Mouse (Mus musculus) lung, adult 2 months (tissue): ENCODE measurements around the gene Zranb1.

Experiments used
- CTCF ChIP-seq: fragments of 200-500 bp; IDR thresholded peaks from 2 replicates; pipeline ENCODE4 v1.5.1; 2011; ENCODE audit warnings: mild to moderate bottlenecking, low read length, control low read depth; ENCODE audit not compliant: insufficient read depth
- POLR2A ChIP-seq: fragments of 200-500 bp; IDR thresholded peaks from 2 replicates; pipeline ENCODE4 v1.6.1; 2011; ENCODE audit warnings: low read depth, mild to moderate bottlenecking, control low read depth, low read length, borderline replicate concordance; ENCODE audit errors: extremely low read depth

DNA sequence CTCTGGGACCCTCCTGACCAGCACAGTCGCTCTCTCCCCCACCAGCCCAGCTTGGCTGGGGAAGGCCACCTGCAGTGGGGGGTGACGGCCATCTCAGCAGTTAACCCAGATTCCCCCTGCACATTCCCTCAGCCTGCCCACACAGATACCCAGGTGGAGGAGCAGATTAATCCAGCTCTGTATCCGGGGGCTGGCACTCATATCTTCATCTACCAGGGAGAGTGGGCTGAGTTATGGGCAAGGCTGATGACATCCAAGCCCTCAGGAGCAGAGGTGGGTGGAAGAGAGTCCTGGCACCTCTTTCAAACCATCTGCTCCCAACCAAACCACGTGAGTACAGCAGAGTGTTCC, 38.7 kb upstream of the Zranb1 start:
- no peak for TF ChIP-seq CTCF
- no peak for TF ChIP-seq POLR2A
